19 mouse cellular contexts compared by ENCODE assay signal in genomic region chr3:104313063-104313462, GRCm38 (mm10).
DNase-seq lines count a peak whose midpoint lies in the region; ATAC-seq and TF ChIP-seq lines count a peak whose summit lies in the region.
"Had no signal": no experiment of that assay in that cellular context is flagged by ENCODE, and none has a peak within 500 bp of the region (broad histone marks: within the 10 kb centered on the region; RNA-seq: fewer than 3 reads in every experiment).

No protein-coding gene starts in this region.

- H3K9ac ChIP-seq in intestine, embryonic 15.5 days = no peak overlapping the region
- no peak overlapping the region for H3K9ac ChIP-seq in intestine, postnatal 0 days (ENCODE audit: low read depth, low read length)
- H3K9ac ChIP-seq in intestine, embryonic 16.5 days (ENCODE audit: low read depth, low read length) = no peak overlapping the region

- peak; percentile 80 for ATAC-seq in intestine, embryonic 15.5 days
- no peak for ATAC-seq in intestine, postnatal 0 days
- ATAC-seq in intestine, embryonic 16.5 days = peak; percentile 78
- ATAC-seq: activated CD4-positive, CD25-positive, alpha-beta regulatory T cell, adult 4 months; CD4-positive, CD25-positive, alpha-beta regulatory T cell, adult 4 months; Patski had no signal

- H3K4me2 ChIP-seq in intestine, embryonic 15.5 days (replicated peaks) = no peak overlapping the region
- H3K4me2 ChIP-seq in intestine, postnatal 0 days (replicated peaks; ENCODE audit: low read depth) = no peak overlapping the region
- H3K4me2 ChIP-seq in intestine, embryonic 16.5 days (ENCODE audit: low read depth, low read length) = no peak overlapping the region

- no peaks in the 10 kb centered on the region for H3K27me3 ChIP-seq in intestine, embryonic 15.5 days (replicated peaks)
- H3K27me3 ChIP-seq in intestine, postnatal 0 days (replicated peaks; ENCODE audit: control insufficient read depth, insufficient read depth, low read length) = no peaks in the 10 kb centered on the region
- no peaks in the 10 kb centered on the region for H3K27me3 ChIP-seq in intestine, embryonic 16.5 days (replicated peaks; ENCODE audit: control insufficient read depth, insufficient read depth, low read length)
- H3K27me3 ChIP-seq: CH12.LX, Patski had no signal

- no peaks in the 10 kb centered on the region for H3K4me1 ChIP-seq in intestine, embryonic 15.5 days (replicated peaks)
- no peaks in the 10 kb centered on the region for H3K4me1 ChIP-seq in intestine, postnatal 0 days (replicated peaks; ENCODE audit: control insufficient read depth, insufficient read depth, low read length)
- peaks cover 9% of the 10 kb centered on the region; the same call in 1 of the 2 replicates for H3K4me1 ChIP-seq in intestine, embryonic 16.5 days (ENCODE audit: control insufficient read depth, insufficient read depth, low read length)

- no peak for DNase-seq in embryo, embryonic 10.5 days (ENCODE audit: low spot score)
- DNase-seq: adrenal gland, adult 2 months; adrenal gland, adult 8-10 months; adrenal gland, postnatal 10 days; adrenal gland, postnatal 14 days; adrenal gland, postnatal 25 days; adrenal gland, postnatal 36 days; B cell, adult 2 months; cerebellum, adult 11 months; cerebellum, adult 11-12 months; cerebellum, adult 18-20 months had no signal

- H3K36me3 ChIP-seq in intestine, embryonic 15.5 days = no peaks in the 10 kb centered on the region
- no peaks in the 10 kb centered on the region for H3K36me3 ChIP-seq in intestine, postnatal 0 days (ENCODE audit: control insufficient read depth, insufficient read depth)
- no peaks in the 10 kb centered on the region for H3K36me3 ChIP-seq in intestine, embryonic 16.5 days (ENCODE audit: control insufficient read depth, insufficient read depth, low read length)
- H3K36me3 ChIP-seq: G1E had no signal

- H3K9me3 ChIP-seq in intestine, embryonic 15.5 days = no peaks in the 10 kb centered on the region
- H3K9me3 ChIP-seq in intestine, postnatal 0 days (ENCODE audit: control insufficient read depth) = no peaks in the 10 kb centered on the region
- no peaks in the 10 kb centered on the region for H3K9me3 ChIP-seq in intestine, embryonic 16.5 days (ENCODE audit: control insufficient read depth, low read length)
- H3K9me3 ChIP-seq: G1E had no signal

- H3K27ac ChIP-seq in intestine, embryonic 15.5 days = no peak overlapping the region
- no peak overlapping the region for H3K27ac ChIP-seq in intestine, postnatal 0 days (ENCODE audit: low read depth, low read length)
- H3K27ac ChIP-seq in intestine, embryonic 16.5 days (ENCODE audit: low read length) = no peak overlapping the region

- no peak overlapping the region for H3K4me3 ChIP-seq in intestine, embryonic 15.5 days (replicated peaks)
- H3K4me3 ChIP-seq in intestine, postnatal 0 days (ENCODE audit: low read depth, low read length) = no peak overlapping the region
- no peak overlapping the region for H3K4me3 ChIP-seq in intestine, embryonic 16.5 days (ENCODE audit: low read length)

- TF ChIP-seq CTCF in intestine, postnatal 0 days (IDR thresholded peaks at IDR 0.05; ENCODE audit: low read depth) = no peak

- 40% methylated on average over 4 of the region's 4 CpGs for WGBS in intestine, embryonic 15.5 days
- WGBS in intestine, postnatal 0 days = 27% methylated on average over 4 of the region's 4 CpGs
- WGBS in intestine, embryonic 16.5 days = 44% methylated on average over 4 of the region's 4 CpGs
